Mouse (Mus musculus) brain, adult 2 months (tissue): ENCODE measurements at regions not wholly inside any gene's neighbourhood (a gene's known extent, or its start where the extent isn't known, plus 50 kb on each side); places are given as distances from the start of the nearest gene placed in this dataset.

Source experiments
- DNase-seq: peaks from one replicate; pipeline ENCODE4 v3.0.0; 2011; ENCODE audit warnings: low read depth, low spot score

- DNase-seq, result peak; percentile 70
Measured at GRCm38 (mm10) chr19:26834564-26834963, 51.1 kb upstream of the Gm815 start.
